Mouse (Mus musculus): Measurements from ENCODE around the gene Gldn. TPM values are rescaled to one million over a fixed set of nuclear protein-coding genes. Genes with fewer than 3 reads are reported as not detected.

Gldn gene
- total RNA-seq (2023) = not detected in 4 replicates

DNA sequence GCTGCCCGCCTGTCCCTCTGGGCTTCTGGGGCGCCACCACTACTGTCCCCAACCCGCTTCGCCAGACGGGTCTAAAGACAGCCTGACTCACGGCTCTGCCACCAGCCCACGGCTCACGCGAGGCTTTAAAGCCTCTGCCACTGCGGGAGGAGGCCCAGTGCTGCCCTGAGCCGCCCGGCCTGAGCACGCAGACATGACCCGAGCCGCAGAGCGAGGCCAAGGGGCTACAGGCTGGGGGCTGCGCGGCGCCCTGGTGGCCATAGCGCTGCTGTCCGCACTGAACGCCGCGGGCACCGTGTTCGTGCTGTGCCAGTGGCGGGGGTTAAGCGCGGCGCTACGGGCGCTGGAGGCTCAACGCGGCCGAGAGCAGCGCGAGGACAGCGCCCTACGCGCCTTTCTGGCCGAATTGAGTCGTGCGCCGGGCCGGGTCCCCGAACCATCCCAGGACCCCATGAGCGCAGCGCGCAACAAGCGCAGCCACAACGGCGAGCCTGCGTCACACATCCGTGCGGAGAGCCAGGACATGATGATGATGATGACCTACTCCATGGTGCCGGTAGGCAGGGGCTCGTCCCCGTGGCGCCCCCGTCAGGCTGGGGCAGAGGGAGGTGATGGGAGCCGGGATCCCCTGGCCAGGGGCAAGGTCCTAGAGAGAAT lies at the start of gene Gldn:
TSS of gene Gldn (plus strand) at position 156 of the 657 bp plus-strand sequence.

DNA sequence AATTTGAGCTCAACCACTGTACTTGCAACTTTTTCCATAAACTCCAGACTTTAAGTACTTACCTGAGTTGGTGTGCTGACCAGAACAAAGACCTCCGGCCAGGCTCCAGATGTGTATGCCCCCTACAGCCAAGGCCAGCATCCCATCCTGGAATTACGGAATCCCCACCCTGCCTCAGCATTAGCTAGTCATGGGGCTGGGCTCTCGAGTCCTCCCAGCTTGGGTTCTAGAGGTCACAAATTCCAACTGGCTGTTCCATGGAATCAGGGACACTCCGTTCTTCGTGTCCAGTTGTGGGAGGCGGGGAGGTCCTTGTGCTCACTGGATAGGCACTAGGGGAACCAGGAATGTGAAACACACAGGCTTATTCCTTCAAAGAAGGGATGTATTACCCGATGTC lies 18.3 kb upstream of the Gldn start, which contains the start of gene Cyp19a1:
TSS of gene Cyp19a1 (minus strand) at position 101 of the 400 bp plus-strand sequence.

Other genes starting within 250 kb of the Gldn start
- gene Tnfaip8l3, start 218.1 kb upstream of the Gldn start, total RNA-seq (2023) = not detected in 4 replicates
- not detected in 4 replicates for gene Cyp19a1, start 18.4 kb upstream of the Gldn start, total RNA-seq (2023)
- 0.60 to 2.2 TPM (median 1.4 TPM) in 4 replicates for gene Dmxl2, start 215.1 kb downstream of the Gldn start, total RNA-seq (2023)